In the genomic region with DNA sequence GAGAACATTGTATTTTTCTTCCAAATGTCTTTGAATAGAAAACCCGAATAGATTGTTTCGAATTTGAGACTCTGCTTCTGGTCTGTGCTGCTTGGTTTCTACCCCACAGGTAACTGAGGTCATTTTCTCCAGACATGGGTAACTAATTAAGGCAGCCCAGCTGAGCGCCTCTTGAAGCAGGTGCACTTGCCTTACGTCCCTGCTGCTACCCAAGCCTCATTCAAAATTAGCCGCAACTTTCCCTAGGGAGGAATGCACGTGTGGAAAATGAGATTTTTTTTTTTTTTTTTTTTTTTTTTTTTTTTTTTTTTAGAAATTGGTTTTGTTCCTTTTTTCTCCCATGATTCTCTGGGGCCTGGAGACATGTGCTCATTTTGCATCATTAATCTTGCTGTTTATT, we compare ENCODE assay signal across 13 mouse cellular contexts.
"Had no signal": no experiment of that assay in that cellular context is flagged by ENCODE, and none has a peak within 500 bp of the region (broad histone marks: within the 10 kb centered on the region; RNA-seq: fewer than 3 reads in every experiment).

No protein-coding gene starts in this region.

- H3K4me1 ChIP-seq: kidney, embryonic 15.5 days; liver, embryonic 13.5 days; midbrain, embryonic 15.5 days had no signal

- H3K27ac ChIP-seq: kidney, embryonic 15.5 days; left cerebral cortex, adult 2 months; liver, embryonic 13.5 days; midbrain, embryonic 15.5 days had no signal

- ATAC-seq: midbrain, embryonic 15.5 days had no signal

- H3K36me3 ChIP-seq: kidney, embryonic 15.5 days; liver, embryonic 13.5 days; midbrain, embryonic 15.5 days had no signal

- H3K4me3 ChIP-seq: kidney, embryonic 15.5 days; left cerebral cortex, adult 2 months; liver, embryonic 13.5 days; midbrain, embryonic 15.5 days had no signal

- DNase-seq: kidney, adult 8-10 months; kidney, postnatal 10 days; kidney, postnatal 36 days; layer of hippocampus, postnatal 36 days; liver, embryonic 13.5 days; lung, adult 2 months; lung, postnatal 14 days; lung, postnatal 4 days; thymus, adult 18-20 months; thymus, postnatal 36 days had no signal

- H3K9ac ChIP-seq: kidney, embryonic 15.5 days; liver, embryonic 13.5 days; midbrain, embryonic 15.5 days had no signal

- H3K27me3 ChIP-seq: kidney, embryonic 15.5 days; liver, embryonic 13.5 days; midbrain, embryonic 15.5 days had no signal

- H3K9me3 ChIP-seq: kidney, embryonic 15.5 days; liver, embryonic 13.5 days; midbrain, embryonic 15.5 days had no signal

- H3K4me2 ChIP-seq: kidney, embryonic 15.5 days; liver, embryonic 13.5 days; midbrain, embryonic 15.5 days had no signal
